Mouse (Mus musculus): ENCODE measurements at regions not wholly inside any gene's neighbourhood (a gene's known extent, or its start where the extent isn't known, plus 50 kb on each side); places are given as distances from the start of the nearest gene placed in this dataset.
A peak's percentile ranks its signal among the peaks of the same experiment; 100 is the strongest.

DNA sequence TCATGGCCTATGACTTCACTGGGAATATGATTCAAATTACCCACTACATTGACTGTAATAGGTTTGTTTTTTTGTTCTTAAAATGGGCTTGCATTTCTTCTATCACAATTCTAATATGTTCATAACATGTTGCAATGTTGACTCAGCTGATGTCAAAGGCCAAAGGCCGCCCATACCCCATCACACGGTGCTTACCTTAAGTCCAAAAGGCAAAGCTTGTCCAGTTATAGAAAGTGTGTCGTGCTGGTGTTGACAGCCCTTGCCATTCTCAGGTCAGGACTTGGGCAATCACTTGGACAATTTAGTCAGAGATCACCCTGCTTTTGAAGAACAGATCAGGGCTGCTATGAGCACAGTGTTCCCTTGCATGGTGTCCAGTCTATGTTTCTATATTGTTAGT, 321.5 kb upstream of the Sall1 start:
- H3K4me2 ChIP-seq: no peak overlapping the region
- no peaks in the 10 kb centered on the region for H3K4me1 ChIP-seq
- 89% methylated on average over 3 of the region's 3 CpGs for WGBS
- no peak overlapping the region for H3K4me3 ChIP-seq
- H3K27me3 ChIP-seq: no peaks in the 10 kb centered on the region
- no peak for ATAC-seq (ENCODE audit: insufficient number of reproducible peaks, insufficient read depth, low FRiP score, low TSS enrichment, low read depth)
- no peak overlapping the region for H3K9ac ChIP-seq
- H3K36me3 ChIP-seq: no peaks in the 10 kb centered on the region
- no peaks in the 10 kb centered on the region for H3K9me3 ChIP-seq
- no peak overlapping the region for H3K27ac ChIP-seq

DNA sequence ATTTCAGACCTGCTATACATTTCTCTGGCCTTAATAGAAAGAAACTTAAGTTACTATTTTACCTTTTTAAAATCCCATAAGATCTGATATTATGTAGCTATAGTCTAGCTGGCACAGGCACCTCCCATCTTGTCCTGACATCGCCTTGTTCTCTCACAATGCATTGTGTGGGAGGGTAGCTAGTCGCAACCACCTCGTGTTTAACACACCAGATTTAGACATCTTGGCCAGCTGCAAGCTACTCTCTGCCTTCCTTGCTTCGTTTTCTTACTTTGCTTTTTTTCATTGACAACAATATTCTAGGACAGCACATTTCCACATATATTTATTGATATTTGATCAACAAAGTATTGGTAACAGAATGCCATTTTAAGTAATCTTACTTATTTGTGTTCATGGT, 314.4 kb upstream of the Sall1 start:
- ATAC-seq (ENCODE audit: insufficient number of reproducible peaks, insufficient read depth, low FRiP score, low TSS enrichment, low read depth): no peak
- Histone ChIP-seq H3K4me2 (no peak overlapping the region), H3K4me3 (no peak overlapping the region), H3K9ac (no peak overlapping the region), H3K27ac (no peak overlapping the region), H3K4me1 (no peaks in the 10 kb centered on the region), H3K9me3 (no peaks in the 10 kb centered on the region), H3K27me3 (no peaks in the 10 kb centered on the region; the same call in 1 of the 2 replicates), H3K36me3 (no peaks in the 10 kb centered on the region)
- 80% methylated on average over 4 of the region's 4 CpGs for WGBS

DNA sequence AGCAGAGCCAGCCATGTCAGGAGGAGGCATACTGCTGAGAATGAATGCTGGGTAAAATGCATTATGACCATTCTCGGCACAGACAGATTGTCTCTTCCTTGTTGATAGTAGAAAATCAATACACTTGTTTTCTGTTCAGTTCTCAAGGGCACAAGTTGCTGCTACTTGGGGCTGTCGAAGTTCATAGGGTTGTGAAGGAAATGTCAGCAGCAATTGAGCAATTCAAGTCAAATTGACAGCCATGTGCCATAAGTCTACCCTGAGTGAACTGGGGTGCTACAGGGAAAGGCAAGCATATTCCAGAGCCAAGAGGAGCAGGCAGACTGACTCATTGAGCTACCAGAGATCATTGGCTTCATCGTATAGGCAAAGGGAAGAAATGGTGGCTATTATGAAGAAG, 301.6 kb upstream of the Sall1 start:
- H3K27ac ChIP-seq: no peak overlapping the region
- H3K9ac ChIP-seq: no peak overlapping the region
- ATAC-seq (ENCODE audit: insufficient number of reproducible peaks, insufficient read depth, low FRiP score, low TSS enrichment, low read depth): no peak
- H3K4me3 ChIP-seq: no peak overlapping the region
- no peaks in the 10 kb centered on the region for H3K36me3 ChIP-seq
- 0 out of 2 replicates have a peak, but pooled peaks cover 3% of the 10 kb centered on the region for H3K9me3 ChIP-seq
- no peaks in the 10 kb centered on the region for H3K27me3 ChIP-seq
- no peak overlapping the region for H3K4me2 ChIP-seq
- no peaks in the 10 kb centered on the region for H3K4me1 ChIP-seq
- 83% methylated on average over 3 of the region's 3 CpGs for WGBS

GRCm38 (mm10) chr8:89341686-89342085, 297.7 kb upstream of the Sall1 start:
- H3K9ac ChIP-seq: no peak overlapping the region
- no peak overlapping the region for H3K27ac ChIP-seq
- no peaks in the 10 kb centered on the region for H3K4me1 ChIP-seq
- no peaks in the 10 kb centered on the region for H3K36me3 ChIP-seq
- 91% methylated on average over 5 of the region's 5 CpGs for WGBS
- 0 out of 2 replicates have a peak, but pooled peaks cover 3% of the 10 kb centered on the region for H3K9me3 ChIP-seq
- no peak overlapping the region for H3K4me3 ChIP-seq
- no peak overlapping the region for H3K4me2 ChIP-seq
- H3K27me3 ChIP-seq: no peaks in the 10 kb centered on the region
- no peak for ATAC-seq (ENCODE audit: insufficient number of reproducible peaks, insufficient read depth, low FRiP score, low TSS enrichment, low read depth)

GRCm38 (mm10) chr8:89335416-89335815, 291.5 kb upstream of the Sall1 start:
- Histone ChIP-seq H3K9ac (no peak overlapping the region), H3K27me3 (no peaks in the 10 kb centered on the region), H3K36me3 (no peaks in the 10 kb centered on the region), H3K4me3 (no peak overlapping the region), H3K9me3 (no peaks in the 10 kb centered on the region), H3K4me1 (no peaks in the 10 kb centered on the region), H3K4me2 (no peak overlapping the region), H3K27ac (no peak overlapping the region)
- no peak for ATAC-seq (ENCODE audit: insufficient number of reproducible peaks, insufficient read depth, low FRiP score, low TSS enrichment, low read depth)
- 77% methylated on average over 2 of the region's 2 CpGs for WGBS

DNA sequence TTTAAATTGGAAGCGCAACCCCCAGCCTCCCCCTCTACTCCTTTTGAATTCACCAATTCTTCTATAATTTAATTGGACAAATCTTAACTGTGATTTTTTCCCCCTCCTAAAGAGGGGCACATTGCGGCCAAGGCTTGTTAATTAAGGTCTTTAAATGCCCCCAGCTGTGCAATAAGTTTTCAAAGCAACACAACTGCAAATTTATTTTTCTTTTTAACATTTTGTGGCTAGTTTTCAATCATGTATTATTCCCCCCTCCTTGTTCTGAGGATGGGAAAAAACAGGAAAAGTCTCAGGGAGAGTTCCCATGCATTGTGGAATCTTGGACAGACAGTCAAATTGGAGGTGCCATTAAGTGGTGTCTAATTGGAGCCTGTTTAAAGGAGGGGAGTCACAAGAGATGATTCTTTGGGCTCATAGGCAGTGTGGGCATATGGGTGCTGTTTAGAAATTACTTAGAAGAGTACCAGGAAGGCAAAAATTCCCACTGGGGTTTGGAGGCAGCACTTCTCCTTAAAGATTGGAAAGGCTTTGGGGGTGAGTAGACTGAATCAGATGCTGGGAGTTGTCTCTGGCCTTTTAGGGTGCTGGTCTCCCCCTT, 281.9 kb upstream of the Sall1 start:
- no peak overlapping the region for H3K4me2 ChIP-seq
- H3K27me3 ChIP-seq: 0 out of 2 replicates have a peak, but pooled peaks cover 3% of the 10 kb centered on the region
- H3K36me3 ChIP-seq: no peaks in the 10 kb centered on the region
- H3K9me3 ChIP-seq: no peaks in the 10 kb centered on the region
- H3K4me3 ChIP-seq: no peak overlapping the region
- WGBS: 68% methylated on average over 2 of the region's 2 CpGs
- H3K4me1 ChIP-seq: no peaks in the 10 kb centered on the region
- no peak overlapping the region for H3K27ac ChIP-seq
- no peak overlapping the region for H3K9ac ChIP-seq
- ATAC-seq (ENCODE audit: insufficient number of reproducible peaks, insufficient read depth, low FRiP score, low TSS enrichment, low read depth): no peak

GRCm38 (mm10) chr8:89325248-89325645, 281.3 kb upstream of the Sall1 start:
- H3K9me3 ChIP-seq: no peaks in the 10 kb centered on the region
- H3K36me3 ChIP-seq: no peaks in the 10 kb centered on the region
- 0 out of 2 replicates have a peak, but pooled peaks cover 3% of the 10 kb centered on the region for H3K27me3 ChIP-seq
- no peak overlapping the region for H3K9ac ChIP-seq
- H3K4me2 ChIP-seq: no peak overlapping the region
- 77% methylated on average over 5 of the region's 5 CpGs for WGBS
- no peak overlapping the region for H3K4me3 ChIP-seq
- ATAC-seq (ENCODE audit: insufficient number of reproducible peaks, insufficient read depth, low FRiP score, low TSS enrichment, low read depth): no peak
- no peak overlapping the region for H3K27ac ChIP-seq
- H3K4me1 ChIP-seq: no peaks in the 10 kb centered on the region

GRCm38 (mm10) chr8:89324462-89325247, 280.7 kb upstream of the Sall1 start:
- no peaks in the 10 kb centered on the region for H3K4me1 ChIP-seq
- WGBS: 61% methylated on average over 12 of the region's 12 CpGs
- H3K36me3 ChIP-seq: no peaks in the 10 kb centered on the region
- ATAC-seq (ENCODE audit: insufficient number of reproducible peaks, insufficient read depth, low FRiP score, low TSS enrichment, low read depth): no peak
- no peak overlapping the region for H3K4me2 ChIP-seq
- no peak overlapping the region for H3K4me3 ChIP-seq
- H3K9ac ChIP-seq: no peak overlapping the region
- H3K27ac ChIP-seq: no peak overlapping the region
- 0 out of 2 replicates have a peak, but pooled peaks cover 3% of the 10 kb centered on the region for H3K27me3 ChIP-seq
- H3K9me3 ChIP-seq: no peaks in the 10 kb centered on the region

- 21% methylated on average over 18 of the region's 18 CpGs for WGBS
- ATAC-seq (ENCODE audit: insufficient number of reproducible peaks, insufficient read depth, low FRiP score, low TSS enrichment, low read depth): no peak
- H3K9me3 ChIP-seq: no peaks in the 10 kb centered on the region
- no peaks in the 10 kb centered on the region for H3K36me3 ChIP-seq
- no peak overlapping the region for H3K9ac ChIP-seq
- no peak overlapping the region for H3K27ac ChIP-seq
- H3K4me1 ChIP-seq: peaks cover 15% of the 10 kb centered on the region
- H3K4me3 ChIP-seq: peak overlapping the region; percentile 30
- H3K27me3 ChIP-seq: no peaks in the 10 kb centered on the region
- H3K4me2 ChIP-seq: peak overlapping the region; percentile 57
Measured at GRCm38 (mm10) chr8:89317514-89318289, 273.7 kb upstream of the Sall1 start.

DNA sequence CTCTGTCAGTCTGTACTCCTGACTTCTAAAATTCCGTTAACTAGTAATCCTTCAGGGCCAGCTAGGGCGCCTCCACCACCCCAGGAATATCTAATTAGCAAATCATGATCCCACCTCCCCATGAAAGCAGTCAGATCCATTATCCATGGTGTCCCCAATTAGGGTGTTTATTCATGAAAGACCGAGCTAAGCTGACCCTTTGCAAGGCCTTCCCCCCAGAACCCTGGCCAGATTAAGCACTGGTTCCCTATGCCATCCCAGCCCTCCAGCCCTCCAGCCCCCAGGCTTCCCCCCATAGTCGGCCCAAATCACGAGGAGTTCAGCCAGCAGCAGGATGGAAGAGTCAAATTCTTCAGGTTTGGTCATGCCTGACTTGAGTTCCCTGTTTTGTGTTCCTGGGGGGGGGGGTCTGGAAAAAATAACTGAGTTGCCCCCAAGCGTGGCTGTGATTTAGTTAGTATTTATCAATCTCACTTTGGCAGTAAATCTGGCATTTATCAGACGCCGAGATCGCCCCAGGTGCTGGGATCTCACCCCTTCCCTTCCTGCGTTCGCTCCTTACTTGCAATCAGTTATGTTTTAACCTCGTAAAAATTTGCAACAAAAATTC, 272.7 kb upstream of the Sall1 start:
- no peak for ATAC-seq (ENCODE audit: insufficient number of reproducible peaks, insufficient read depth, low FRiP score, low TSS enrichment, low read depth)
- 38% methylated on average over 12 of the region's 12 CpGs for WGBS

DNA sequence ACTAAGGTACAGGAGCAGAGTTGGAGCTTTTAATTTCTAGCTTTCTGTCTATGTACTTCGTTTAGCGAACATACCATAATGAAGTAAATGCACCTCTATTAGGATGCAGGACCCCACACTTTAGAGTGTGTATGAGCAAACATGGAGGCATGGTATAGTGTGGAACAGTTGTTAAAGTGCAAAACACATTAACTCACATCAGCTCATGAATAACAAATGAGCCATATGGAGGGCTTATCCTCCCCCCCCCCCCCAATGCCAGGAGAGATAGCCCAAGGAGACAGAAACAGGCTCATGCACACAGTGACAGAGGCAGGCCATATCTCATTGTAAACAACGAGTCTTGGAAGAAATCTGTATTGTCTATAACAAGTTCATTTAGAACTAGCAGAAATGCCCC, 270.9 kb upstream of the Sall1 start:
- H3K27me3 ChIP-seq: no peaks in the 10 kb centered on the region
- H3K36me3 ChIP-seq: no peaks in the 10 kb centered on the region
- no peak overlapping the region for H3K4me2 ChIP-seq
- 88% methylated on average over 3 of the region's 3 CpGs for WGBS
- no peak overlapping the region for H3K9ac ChIP-seq
- no peaks in the 10 kb centered on the region for H3K9me3 ChIP-seq
- H3K4me3 ChIP-seq: no peak overlapping the region
- no peak for ATAC-seq (ENCODE audit: insufficient number of reproducible peaks, insufficient read depth, low FRiP score, low TSS enrichment, low read depth)
- no peak overlapping the region for H3K27ac ChIP-seq
- peaks cover 18% of the 10 kb centered on the region for H3K4me1 ChIP-seq

More for the DNA sequence above, 272.7 kb upstream of the Sall1 start:
- H3K27me3 ChIP-seq: no peaks in the 10 kb centered on the region
- H3K36me3 ChIP-seq: no peaks in the 10 kb centered on the region
- H3K9me3 ChIP-seq: no peaks in the 10 kb centered on the region
- no peak overlapping the region for H3K27ac ChIP-seq
- H3K9ac ChIP-seq: no peak overlapping the region
- peak overlapping the region; percentile 57 for H3K4me2 ChIP-seq
- no peak overlapping the region for H3K4me3 ChIP-seq
- H3K4me1 ChIP-seq: peaks cover 15% of the 10 kb centered on the region
